Mouse (Mus musculus) CH12.LX (cell line): ENCODE results near the gene Tsks.

Experiments
- NRF1 ChIP-seq: IDR thresholded peaks from 2 replicates; pipeline ENCODE4 v1.6.1; 2014; ENCODE audit warnings: low read depth, mild to moderate bottlenecking, inconsistent platforms, low read length, improper control_type of control experiment, moderate library complexity
- UBTF ChIP-seq: IDR thresholded peaks from 2 replicates; pipeline ENCODE4 v1.6.1; 2012; ENCODE audit warnings: low read depth, mild to moderate bottlenecking, inconsistent platforms, low read length, improper control_type of control experiment, moderate library complexity

GRCm38 (mm10) chr7:44958208-44958607, 15.2 kb downstream of the Tsks start:
- TF ChIP-seq UBTF: no peak
- no peak for TF ChIP-seq NRF1
